In genomic region chr4:70239731-70240130, GRCm38 (mm10) we compare ENCODE assay signal across 12 mouse cellular contexts.
"Had no signal": no experiment of that assay in that cellular context is flagged by ENCODE, and none has a peak within 500 bp of the region (broad histone marks: within the 10 kb centered on the region; RNA-seq: fewer than 3 reads in every experiment).

No protein-coding gene starts in this region.

- DNase-seq: lung, embryonic 14.5 days; lung, postnatal 10 days; lung, postnatal 4 days; midbrain, embryonic 14.5 days; retina, postnatal 1 day; right cerebral cortex, adult 18-20 months; right cerebral cortex, postnatal 25 days; right cerebral cortex, postnatal 4 days; spleen, adult 18-20 months; thymus, adult 18-20 months; thymus, postnatal 14 days; thymus, postnatal 36 days had no signal
